Mouse (Mus musculus) c-Kit-positive CD71-positive TER-119-positive erythroid progenitor cells, embryonic 14.5 days (primary cell): ENCODE results near the gene Fam160a1.

Experiments
- DNase-seq: peaks from one replicate; pipeline ENCODE4 v3.0.0-alpha.2; 2013; ENCODE audit warnings: low spot score

The Fam160a1 gene

GRCm38 (mm10) chr3:85817191-85817590 lies at the start of gene Fam160a1:
Gene Fam160a1 (minus strand): TSS chr3:85817291.
- no peak for DNase-seq

GRCm38 (mm10) chr3:85863996-85864395 lies 46.9 kb upstream of the Fam160a1 start:
- no peak for DNase-seq

GRCm38 (mm10) chr3:85862886-85863285 lies 45.8 kb upstream of the Fam160a1 start:
- DNase-seq: no peak

GRCm38 (mm10) chr3:85860996-85861395 lies 43.9 kb upstream of the Fam160a1 start:
- no peak for DNase-seq

GRCm38 (mm10) chr3:85859311-85859710 lies 42.2 kb upstream of the Fam160a1 start:
- no peak for DNase-seq

GRCm38 (mm10) chr3:85858140-85859135 lies 41.3 kb upstream of the Fam160a1 start:
- DNase-seq: no peak

GRCm38 (mm10) chr3:85857083-85857482 lies 40.0 kb upstream of the Fam160a1 start:
- peak; percentile 60 for DNase-seq

GRCm38 (mm10) chr3:85855947-85856346 lies 38.9 kb upstream of the Fam160a1 start:
- DNase-seq: peak; percentile 41

GRCm38 (mm10) chr3:85855043-85855442 lies 38.0 kb upstream of the Fam160a1 start:
- DNase-seq: no peak

- no peak for DNase-seq
Observed at GRCm38 (mm10) chr3:85854143-85854542, 37.1 kb upstream of the Fam160a1 start.

GRCm38 (mm10) chr3:85853715-85854114 lies 36.6 kb upstream of the Fam160a1 start:
- DNase-seq: no peak

GRCm38 (mm10) chr3:85850079-85850478 lies 33.0 kb upstream of the Fam160a1 start:
- no peak for DNase-seq

GRCm38 (mm10) chr3:85846316-85846715 lies 29.2 kb upstream of the Fam160a1 start:
- DNase-seq: no peak

GRCm38 (mm10) chr3:85845341-85845740 lies 28.2 kb upstream of the Fam160a1 start:
- DNase-seq: no peak

GRCm38 (mm10) chr3:85842881-85843218 lies 25.8 kb upstream of the Fam160a1 start:
- DNase-seq: no peak

- DNase-seq: no peak
Observed at GRCm38 (mm10) chr3:85842177-85842880, 25.2 kb upstream of the Fam160a1 start.

GRCm38 (mm10) chr3:85841454-85842176 lies 24.5 kb upstream of the Fam160a1 start:
- DNase-seq: no peak

- no peak for DNase-seq
Observed at GRCm38 (mm10) chr3:85833627-85834026, 16.5 kb upstream of the Fam160a1 start.

- DNase-seq: no peak
Observed at GRCm38 (mm10) chr3:85832490-85833155, 15.5 kb upstream of the Fam160a1 start.

GRCm38 (mm10) chr3:85831785-85832184 lies 14.7 kb upstream of the Fam160a1 start:
- DNase-seq: no peak

- no peak for DNase-seq
Observed at GRCm38 (mm10) chr3:85829047-85829446, 12.0 kb upstream of the Fam160a1 start.

GRCm38 (mm10) chr3:85827815-85828214 lies 10.7 kb upstream of the Fam160a1 start:
- DNase-seq: no peak
